Mouse (Mus musculus): ENCODE results near the gene Tcte2.

The Tcte2 gene

GRCm38 (mm10) chr17:13745373-13745772, 16.3 kb downstream of the Tcte2 start:
- no peak for DNase-seq (ENCODE audit: low read depth, low spot score)

- DNase-seq (ENCODE audit: low read depth, low spot score), result no peak
Observed at GRCm38 (mm10) chr17:13744824-13745223, 16.8 kb downstream of the Tcte2 start.

- DNase-seq (ENCODE audit: low read depth, low spot score), result no peak
Observed at GRCm38 (mm10) chr17:13744219-13744618, 17.4 kb downstream of the Tcte2 start.

- no peak for DNase-seq (ENCODE audit: low read depth, low spot score)
Observed at GRCm38 (mm10) chr17:13743709-13744079, 17.9 kb downstream of the Tcte2 start.

- no peak for DNase-seq (ENCODE audit: low read depth, low spot score)
Observed at GRCm38 (mm10) chr17:13742941-13743708, 18.5 kb downstream of the Tcte2 start.

- DNase-seq (ENCODE audit: low read depth, low spot score), result no peak
Observed at GRCm38 (mm10) chr17:13742334-13742733, 19.3 kb downstream of the Tcte2 start.

- no peak for DNase-seq (ENCODE audit: low read depth, low spot score)
Observed at GRCm38 (mm10) chr17:13741611-13742010, 20.0 kb downstream of the Tcte2 start.

GRCm38 (mm10) chr17:13740796-13741195, 20.8 kb downstream of the Tcte2 start:
- DNase-seq (ENCODE audit: low read depth, low spot score), result no peak

GRCm38 (mm10) chr17:13739981-13740380, 21.6 kb downstream of the Tcte2 start:
- no peak for DNase-seq (ENCODE audit: low read depth, low spot score)

GRCm38 (mm10) chr17:13738916-13739315, 22.7 kb downstream of the Tcte2 start:
- DNase-seq (ENCODE audit: low read depth, low spot score), result no peak

- DNase-seq (ENCODE audit: low read depth, low spot score), result no peak
Observed at GRCm38 (mm10) chr17:13738121-13738776, 23.4 kb downstream of the Tcte2 start.

GRCm38 (mm10) chr17:13737336-13737735, 24.3 kb downstream of the Tcte2 start:
- DNase-seq (ENCODE audit: low read depth, low spot score), result no peak

- DNase-seq (ENCODE audit: low read depth, low spot score), result no peak
Observed at GRCm38 (mm10) chr17:13735803-13736282, 25.8 kb downstream of the Tcte2 start.

GRCm38 (mm10) chr17:13735057-13735456, 26.6 kb downstream of the Tcte2 start:
- DNase-seq (ENCODE audit: low read depth, low spot score), result no peak

GRCm38 (mm10) chr17:13733971-13734370, 27.7 kb downstream of the Tcte2 start:
- no peak for DNase-seq (ENCODE audit: low read depth, low spot score)

- no peak for DNase-seq (ENCODE audit: low read depth, low spot score)
Observed at GRCm38 (mm10) chr17:13732685-13733084, 28.9 kb downstream of the Tcte2 start.

- no peak for DNase-seq (ENCODE audit: low read depth, low spot score)
Observed at GRCm38 (mm10) chr17:13731727-13732112, 29.9 kb downstream of the Tcte2 start.

GRCm38 (mm10) chr17:13730980-13731726, 30.5 kb downstream of the Tcte2 start:
- no peak for DNase-seq (ENCODE audit: low read depth, low spot score)

GRCm38 (mm10) chr17:13726832-13727355, 34.7 kb downstream of the Tcte2 start:
- no peak for DNase-seq (ENCODE audit: low read depth, low spot score)

GRCm38 (mm10) chr17:13725004-13725550, 36.5 kb downstream of the Tcte2 start:
- DNase-seq (ENCODE audit: low read depth, low spot score), result no peak

- no peak for DNase-seq (ENCODE audit: low read depth, low spot score)
Observed at GRCm38 (mm10) chr17:13722434-13722833, 39.2 kb downstream of the Tcte2 start.

- DNase-seq (ENCODE audit: low read depth, low spot score), result no peak
Observed at GRCm38 (mm10) chr17:13721372-13721771, 40.3 kb downstream of the Tcte2 start.

Measured in WW6 (cell line).